Mouse (Mus musculus): ENCODE measurements around the gene Polr3b. TPM values are rescaled to one million over a fixed set of nuclear protein-coding genes. Genes with fewer than 3 reads are reported as not detected.

Gene Polr3b
- polyA plus RNA-seq, 1 experiment from 2014 or later = 12.5 TPM

DNA sequence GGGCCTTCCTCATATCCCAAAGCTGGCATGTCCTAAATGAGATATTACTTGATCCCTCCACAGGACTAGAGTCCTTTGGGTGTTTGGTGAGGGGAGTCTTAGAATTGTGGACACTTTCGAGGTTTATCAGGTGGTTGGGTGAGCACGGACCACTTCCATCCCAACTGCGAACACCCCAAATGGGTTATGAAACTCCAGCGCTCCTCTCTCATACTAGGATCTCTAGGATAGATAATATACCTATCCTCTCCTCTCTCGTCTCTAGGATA lies 136.0 kb downstream of the Polr3b start:
- no peak overlapping the region for H3K4me3 ChIP-seq (ENCODE audit: low read depth, low read length)
- peaks cover 90% of the 10 kb centered on the region for H3K27me3 ChIP-seq (ENCODE audit: control insufficient read depth, insufficient read depth, low read length)
- no peaks in the 10 kb centered on the region for H3K36me3 ChIP-seq (ENCODE audit: control insufficient read depth, insufficient read depth, low read length)
- no peak overlapping the region for H3K9ac ChIP-seq (ENCODE audit: low read depth, low read length)
- H3K4me1 ChIP-seq (ENCODE audit: control insufficient read depth, insufficient read depth, low read length) = peaks cover 25% of the 10 kb centered on the region
- no peak overlapping the region for H3K27ac ChIP-seq (ENCODE audit: low read depth, low read length)
- 5% methylated on average over 5 of the region's 5 CpGs for WGBS (ENCODE audit: insufficient replicate concordance)
- no peak overlapping the region for H3K4me2 ChIP-seq
- no peak for ATAC-seq (replicated peaks; ENCODE audit: insufficient number of reproducible peaks, low FRiP score, low TSS enrichment)
- no peaks in the 10 kb centered on the region for H3K9me3 ChIP-seq (replicated peaks; ENCODE audit: control insufficient read depth, low read length)

DNA sequence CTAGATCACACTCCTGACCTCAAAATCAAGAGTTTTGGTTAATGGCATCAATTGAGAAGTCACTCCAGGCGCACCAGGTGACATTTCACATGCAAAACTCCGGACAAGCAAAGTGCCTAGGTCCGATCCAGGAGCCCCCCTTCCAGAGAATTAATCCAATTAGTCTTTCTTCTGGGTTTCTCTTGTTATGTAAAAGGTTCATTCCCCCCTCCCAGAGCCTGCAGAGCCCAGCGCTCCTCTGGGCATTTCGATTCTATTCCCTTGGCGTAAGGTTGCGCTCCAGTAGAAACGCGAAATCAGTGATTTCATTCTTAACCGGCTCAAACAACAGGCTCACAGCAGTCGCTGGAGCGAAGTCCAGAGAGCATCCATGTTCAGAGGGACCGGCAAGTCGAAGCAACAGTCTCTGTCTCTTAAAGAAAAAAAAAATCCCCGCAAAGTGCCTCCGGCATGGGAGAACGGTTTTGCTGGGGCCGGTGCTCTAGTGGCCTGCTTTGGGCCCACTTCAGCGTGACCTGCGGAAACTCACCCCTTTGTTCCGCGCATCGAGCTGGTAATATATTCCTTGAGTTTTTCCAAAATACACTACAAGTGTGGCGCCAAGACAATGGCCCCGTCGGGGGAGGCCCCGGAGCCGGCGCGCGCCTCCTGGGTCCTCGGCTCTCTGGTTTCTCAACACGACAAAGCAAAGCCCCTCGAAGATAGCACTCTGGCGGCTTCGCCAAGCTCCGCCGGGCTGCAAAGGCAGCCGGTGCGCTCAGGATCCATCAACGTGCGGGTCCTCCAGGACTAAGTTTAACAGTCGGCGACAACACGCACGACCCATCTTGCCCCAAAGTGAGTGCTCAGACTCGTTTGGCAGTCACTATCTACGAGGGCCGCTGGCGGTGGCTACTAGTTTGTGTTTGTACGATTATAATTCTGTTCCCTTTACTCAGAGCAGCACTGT lies 136.7 kb downstream of the Polr3b start:
- Histone ChIP-seq H3K27me3 (ENCODE audit: control insufficient read depth, insufficient read depth, low read length) (peaks cover 92% of the 10 kb centered on the region), H3K27ac (ENCODE audit: low read depth, low read length) (no peak overlapping the region), H3K4me1 (ENCODE audit: control insufficient read depth, insufficient read depth, low read length) (peaks cover 25% of the 10 kb centered on the region), H3K4me3 (ENCODE audit: low read depth, low read length) (peak overlapping the region; percentile 34), H3K9me3 (replicated peaks; ENCODE audit: control insufficient read depth, low read length) (no peaks in the 10 kb centered on the region), H3K4me2 (peak overlapping the region; percentile 56), H3K36me3 (ENCODE audit: control insufficient read depth, insufficient read depth, low read length) (no peaks in the 10 kb centered on the region), H3K9ac (ENCODE audit: low read depth, low read length) (no peak overlapping the region)
- ATAC-seq (replicated peaks; ENCODE audit: insufficient number of reproducible peaks, low FRiP score, low TSS enrichment) = no peak
- 2% methylated on average over 51 of the region's 51 CpGs for WGBS (ENCODE audit: insufficient replicate concordance)

DNA sequence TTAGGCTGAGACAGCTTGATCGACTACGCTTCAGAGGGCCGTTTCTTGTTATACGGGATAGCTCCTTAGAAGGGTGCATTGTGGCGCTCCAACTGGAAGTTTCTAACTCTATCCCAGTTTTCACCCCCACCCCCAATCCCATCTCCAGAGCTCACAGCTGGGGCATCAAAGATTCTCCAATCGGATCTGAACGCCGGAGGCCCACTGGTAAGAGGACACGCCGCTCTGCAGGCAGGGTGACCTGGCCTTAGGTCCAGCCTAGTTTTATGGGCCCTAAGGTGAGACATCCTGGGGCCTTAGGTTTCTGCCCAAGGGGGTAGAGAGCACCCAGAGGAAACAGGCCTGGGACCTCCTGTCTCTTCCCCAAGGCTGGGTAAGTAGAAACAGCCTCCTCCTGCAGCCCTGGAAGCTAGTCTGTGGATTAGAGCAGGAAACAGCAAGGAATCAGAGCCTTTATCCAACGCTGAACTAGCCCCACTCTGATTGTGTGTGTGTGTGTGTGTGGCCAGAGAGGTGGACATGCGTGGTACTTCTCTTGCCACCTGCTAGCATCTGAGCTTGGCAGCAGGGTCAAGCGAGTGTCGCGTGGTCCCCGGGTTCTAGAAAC lies 137.5 kb downstream of the Polr3b start:
- H3K9ac ChIP-seq (ENCODE audit: low read depth, low read length) = peak overlapping the region; percentile 2; the same call in 1 of the 2 replicates
- WGBS (ENCODE audit: insufficient replicate concordance) = 5% methylated on average over 16 of the region's 16 CpGs

DNA sequence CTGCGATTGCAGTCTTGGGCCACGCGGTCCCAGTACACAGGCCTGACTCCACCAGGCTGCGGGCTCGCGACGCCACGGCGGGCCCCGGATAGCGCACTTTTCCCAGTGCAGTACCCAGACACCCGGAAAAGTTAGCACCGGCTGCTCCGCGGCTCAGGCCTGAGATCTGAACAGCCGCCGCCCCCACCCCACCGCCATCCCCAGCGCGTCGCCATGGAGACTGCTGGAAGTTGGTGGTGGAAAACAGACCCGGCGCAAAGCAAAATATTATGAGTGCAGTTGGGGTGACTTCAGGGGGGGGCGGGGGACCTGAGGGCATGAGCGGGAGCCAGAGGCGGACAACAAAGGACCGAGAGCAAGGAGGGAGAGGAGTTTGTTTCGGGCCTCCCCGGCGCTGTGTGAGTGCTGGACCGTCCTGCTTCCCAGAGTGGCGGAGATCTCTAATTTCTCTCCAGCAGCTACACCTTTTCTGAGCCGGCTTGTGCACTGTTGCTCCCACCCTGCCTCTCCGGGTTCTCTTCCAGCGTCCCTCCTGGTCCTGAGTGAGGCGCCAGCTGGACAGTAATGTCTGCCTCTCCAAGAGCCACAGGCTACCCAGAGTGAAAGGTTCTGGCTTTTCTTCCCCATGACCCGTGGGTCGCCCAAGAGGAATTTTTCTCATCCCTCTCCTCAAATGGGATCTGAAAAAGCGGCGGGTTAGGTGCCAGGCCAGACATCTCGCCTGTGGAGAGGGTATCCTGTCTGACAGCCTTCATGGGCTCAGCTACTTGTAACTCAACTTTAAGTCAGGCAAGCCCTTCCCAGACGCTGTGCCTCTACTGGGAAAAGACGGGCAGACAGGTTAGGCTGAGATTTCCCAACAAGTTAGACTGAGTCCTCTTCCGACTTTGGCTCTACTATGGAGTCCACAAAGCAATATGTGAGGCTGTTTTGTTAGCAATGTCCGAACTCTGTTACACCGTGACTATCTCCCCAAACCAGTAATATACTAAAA lies 138.3 kb downstream of the Polr3b start:
- ATAC-seq (replicated peaks; ENCODE audit: insufficient number of reproducible peaks, low FRiP score, low TSS enrichment) = no peak
- Histone ChIP-seq H3K27me3 (ENCODE audit: control insufficient read depth, insufficient read depth, low read length) (peaks cover 83% of the 10 kb centered on the region), H3K36me3 (ENCODE audit: control insufficient read depth, insufficient read depth, low read length) (no peaks in the 10 kb centered on the region), H3K4me3 (ENCODE audit: low read depth, low read length) (peak overlapping the region; percentile 40), H3K4me1 (ENCODE audit: control insufficient read depth, insufficient read depth, low read length) (peaks cover 20% of the 10 kb centered on the region), H3K9ac (ENCODE audit: low read depth, low read length) (peak overlapping the region; percentile 2; the same call in 1 of the 2 replicates), H3K4me2 (peak overlapping the region; percentile 66), H3K9me3 (replicated peaks; ENCODE audit: control insufficient read depth, low read length) (no peaks in the 10 kb centered on the region), H3K27ac (ENCODE audit: low read depth, low read length) (no peak overlapping the region)
- 4% methylated on average over 45 of the region's 46 CpGs for WGBS (ENCODE audit: insufficient replicate concordance)

More for the DNA sequence above, 137.5 kb downstream of the Polr3b start:
- Histone ChIP-seq H3K9me3 (replicated peaks; ENCODE audit: control insufficient read depth, low read length) (no peaks in the 10 kb centered on the region), H3K4me1 (ENCODE audit: control insufficient read depth, insufficient read depth, low read length) (peaks cover 25% of the 10 kb centered on the region), H3K27me3 (ENCODE audit: control insufficient read depth, insufficient read depth, low read length) (peaks cover 91% of the 10 kb centered on the region), H3K27ac (ENCODE audit: low read depth, low read length) (no peak overlapping the region), H3K4me2 (peak overlapping the region; percentile 66), H3K4me3 (ENCODE audit: low read depth, low read length) (peak overlapping the region; percentile 40), H3K36me3 (ENCODE audit: control insufficient read depth, insufficient read depth, low read length) (no peaks in the 10 kb centered on the region)
- ATAC-seq (replicated peaks; ENCODE audit: insufficient number of reproducible peaks, low FRiP score, low TSS enrichment) = no peak

DNA sequence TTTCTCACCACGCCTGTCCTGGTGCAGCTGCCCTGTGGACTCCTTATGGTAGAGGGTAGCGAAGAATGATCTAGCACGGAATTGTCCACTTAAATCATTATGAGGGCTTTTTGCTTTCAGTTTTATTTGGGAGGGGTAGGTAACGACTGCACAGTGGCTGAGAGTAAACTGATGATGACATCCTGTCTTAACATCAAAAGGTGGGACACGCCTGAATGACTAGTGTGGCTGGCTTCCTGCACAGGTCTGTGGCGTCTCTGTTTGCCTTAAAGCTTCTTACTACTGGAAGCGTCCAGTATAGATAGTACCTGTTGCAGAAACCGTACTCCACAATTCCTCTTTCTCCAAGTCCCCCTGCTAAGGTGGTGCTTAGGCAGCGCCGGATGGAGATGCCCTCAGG lies 146.7 kb downstream of the Polr3b start:
- 77% methylated on average over 10 of the region's 10 CpGs for WGBS (ENCODE audit: insufficient replicate concordance)
- Histone ChIP-seq H3K4me3 (ENCODE audit: low read depth, low read length) (no peak overlapping the region), H3K4me2 (no peak overlapping the region), H3K9me3 (replicated peaks; ENCODE audit: control insufficient read depth, low read length) (no peaks in the 10 kb centered on the region), H3K9ac (ENCODE audit: low read depth, low read length) (no peak overlapping the region), H3K27ac (ENCODE audit: low read depth, low read length) (no peak overlapping the region), H3K4me1 (ENCODE audit: control insufficient read depth, insufficient read depth, low read length) (peaks cover 3% of the 10 kb centered on the region; the same call in 1 of the 2 replicates), H3K27me3 (ENCODE audit: control insufficient read depth, insufficient read depth, low read length) (peaks cover 10% of the 10 kb centered on the region), H3K36me3 (ENCODE audit: control insufficient read depth, insufficient read depth, low read length) (no peaks in the 10 kb centered on the region)
- no peak for ATAC-seq (replicated peaks; ENCODE audit: insufficient number of reproducible peaks, low FRiP score, low TSS enrichment)

DNA sequence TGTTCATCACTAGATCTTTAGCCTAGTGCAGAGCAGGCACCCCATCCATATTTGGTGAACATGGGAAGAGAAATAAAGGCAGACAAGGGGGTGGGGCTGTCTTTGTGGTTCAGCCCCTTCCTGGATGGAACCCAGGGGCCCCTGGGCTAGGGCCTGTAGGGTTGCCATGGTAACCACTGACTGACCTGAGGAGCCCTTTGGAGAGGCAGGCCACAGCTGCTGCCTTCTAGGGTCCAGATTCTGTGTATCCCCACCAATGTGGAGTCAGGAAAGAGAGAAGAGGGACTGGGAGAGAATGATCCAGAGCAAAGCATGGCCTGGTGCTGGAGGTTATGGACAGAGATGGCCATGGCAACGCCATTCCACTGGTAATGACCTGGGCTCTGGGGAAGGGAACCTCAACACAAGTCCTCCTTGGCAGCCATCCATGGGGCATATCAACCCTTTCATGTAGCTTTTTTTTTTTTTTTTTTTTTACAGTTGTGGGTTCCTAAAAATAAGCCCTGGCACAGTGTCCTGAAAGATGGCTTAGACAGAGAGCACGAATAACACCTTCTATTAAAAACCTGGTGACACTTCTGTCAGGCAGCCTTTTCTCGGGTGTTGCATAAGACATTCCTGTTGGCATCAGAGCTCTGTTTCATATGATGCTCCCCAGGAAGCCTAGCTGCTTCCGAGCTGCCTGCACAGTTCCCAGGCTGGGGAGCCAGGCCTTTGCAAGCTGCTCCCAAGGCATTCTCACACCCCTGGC lies 150.5 kb downstream of the Polr3b start:
- no peak overlapping the region for H3K27ac ChIP-seq (ENCODE audit: low read depth, low read length)
- no peak overlapping the region for H3K4me3 ChIP-seq (ENCODE audit: low read depth, low read length)
- H3K27me3 ChIP-seq (ENCODE audit: control insufficient read depth, insufficient read depth, low read length) = no peaks in the 10 kb centered on the region
- no peaks in the 10 kb centered on the region for H3K36me3 ChIP-seq (ENCODE audit: control insufficient read depth, insufficient read depth, low read length)
- no peaks in the 10 kb centered on the region for H3K9me3 ChIP-seq (replicated peaks; ENCODE audit: control insufficient read depth, low read length)
- no peak for ATAC-seq (replicated peaks; ENCODE audit: insufficient number of reproducible peaks, low FRiP score, low TSS enrichment)
- H3K9ac ChIP-seq (ENCODE audit: low read depth, low read length) = no peak overlapping the region
- H3K4me2 ChIP-seq = no peak overlapping the region
- 68% methylated on average over 4 of the region's 4 CpGs for WGBS (ENCODE audit: insufficient replicate concordance)
- peaks cover 3% of the 10 kb centered on the region for H3K4me1 ChIP-seq (ENCODE audit: control insufficient read depth, insufficient read depth, low read length)

DNA sequence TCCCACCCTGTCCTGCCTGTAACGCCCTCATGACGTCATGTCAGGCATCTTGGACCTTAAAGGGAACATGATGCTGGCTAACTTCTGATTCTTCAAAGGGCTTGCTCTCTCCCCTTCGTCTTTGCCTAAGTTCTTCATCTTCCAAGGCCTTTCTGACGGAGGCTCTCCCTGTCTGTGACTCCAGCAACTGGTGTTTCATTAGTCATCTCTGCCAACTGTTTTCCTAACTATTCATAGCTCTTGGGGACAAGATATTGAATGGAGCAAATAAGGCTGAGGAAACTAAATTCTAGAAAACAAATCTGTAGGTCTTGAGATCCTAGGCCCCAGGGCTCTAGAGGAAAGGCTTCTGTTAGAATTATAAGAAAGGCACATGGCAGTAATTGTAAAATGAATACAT lies 151.8 kb downstream of the Polr3b start:
- Histone ChIP-seq H3K27me3 (ENCODE audit: control insufficient read depth, insufficient read depth, low read length) (no peaks in the 10 kb centered on the region), H3K36me3 (ENCODE audit: control insufficient read depth, insufficient read depth, low read length) (no peaks in the 10 kb centered on the region), H3K27ac (ENCODE audit: low read depth, low read length) (no peak overlapping the region), H3K4me1 (ENCODE audit: control insufficient read depth, insufficient read depth, low read length) (peaks cover 3% of the 10 kb centered on the region), H3K9ac (ENCODE audit: low read depth, low read length) (no peak overlapping the region), H3K4me2 (no peak overlapping the region), H3K4me3 (ENCODE audit: low read depth, low read length) (no peak overlapping the region), H3K9me3 (replicated peaks; ENCODE audit: control insufficient read depth, low read length) (no peaks in the 10 kb centered on the region)
- ATAC-seq (replicated peaks; ENCODE audit: insufficient number of reproducible peaks, low FRiP score, low TSS enrichment) = no peak
- 81% methylated on average over 4 of the region's 4 CpGs for WGBS (ENCODE audit: insufficient replicate concordance)

DNA sequence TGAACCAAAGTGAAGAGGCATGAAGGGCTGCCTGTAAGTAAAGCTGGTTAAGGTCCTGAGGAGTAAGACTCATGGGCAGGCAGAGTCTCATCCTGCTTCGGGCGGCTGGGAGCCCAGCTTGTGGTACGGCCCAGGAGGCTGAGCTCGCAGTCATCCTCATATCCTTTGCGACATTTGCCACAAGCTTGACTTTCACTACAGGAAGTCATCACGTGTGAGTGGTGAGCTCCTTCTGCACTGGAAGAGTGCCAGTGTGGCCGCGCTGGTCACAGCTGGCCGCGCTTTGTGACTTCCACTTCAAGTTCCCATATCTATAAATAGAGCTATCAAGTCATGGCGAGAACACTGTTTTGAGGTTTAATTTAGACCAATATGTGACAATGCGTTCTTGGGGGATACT lies 152.5 kb downstream of the Polr3b start:
- Histone ChIP-seq H3K36me3 (ENCODE audit: control insufficient read depth, insufficient read depth, low read length) (no peaks in the 10 kb centered on the region), H3K27me3 (ENCODE audit: control insufficient read depth, insufficient read depth, low read length) (no peaks in the 10 kb centered on the region), H3K4me2 (no peak overlapping the region), H3K9ac (ENCODE audit: low read depth, low read length) (no peak overlapping the region), H3K9me3 (replicated peaks; ENCODE audit: control insufficient read depth, low read length) (no peaks in the 10 kb centered on the region), H3K4me3 (ENCODE audit: low read depth, low read length) (no peak overlapping the region), H3K27ac (ENCODE audit: low read depth, low read length) (no peak overlapping the region), H3K4me1 (ENCODE audit: control insufficient read depth, insufficient read depth, low read length) (peaks cover 3% of the 10 kb centered on the region)
- no peak for ATAC-seq (replicated peaks; ENCODE audit: insufficient number of reproducible peaks, low FRiP score, low TSS enrichment)
- 57% methylated on average over 12 of the region's 12 CpGs for WGBS (ENCODE audit: insufficient replicate concordance)

Data from heart, embryonic 11.5 days (tissue).